Mouse (Mus musculus) kidney, embryonic 14.5 days (tissue): ENCODE results near the gene Hipk1. TPM values are rescaled to one million over a fixed set of nuclear protein-coding genes. Genes with fewer than 3 reads are reported as not detected.
"Not testable (repeated sequence)": the region's sequence is repeated elsewhere in the genome, so short reads cannot be mapped to it uniquely, and the experiment has no call there.

ENCODE experiments used
- ATAC-seq: fragments of 200-750 bp; cut with Nextera tagmentation; 2 replicates; pipeline ENCODE4 v1.8.0; 2017; ENCODE audit warnings: moderate number of reproducible peaks, mild to moderate bottlenecking, moderate TSS enrichment, moderate library complexity; ENCODE audit not compliant: low FRiP score, low TSS enrichment
- H3K27ac ChIP-seq: fragments of 300-500 bp; sonication (generic); 2 replicates; pipeline ENCODE4 v1.5.1; 2014; ENCODE audit warnings: low read depth, mild to moderate bottlenecking, low read length, moderate library complexity, mixed read lengths
- H3K27me3 ChIP-seq: fragments of 300-500 bp; sonication (generic); 2 replicates; pipeline ENCODE4 v1.6.1; 2014; ENCODE audit warnings: mild to moderate bottlenecking, low read length; ENCODE audit not compliant: control insufficient read depth, insufficient read depth
- H3K36me3 ChIP-seq: fragments of 300-500 bp; sonication (generic); 2 replicates; pipeline ENCODE4 v1.6.1; 2014; ENCODE audit warnings: low read length, mixed read lengths; ENCODE audit not compliant: control insufficient read depth, insufficient read depth
- H3K4me1 ChIP-seq: fragments of 300-500 bp; sonication (generic); 2 replicates; pipeline ENCODE4 v1.6.1; 2014; ENCODE audit warnings: low read length, mixed read lengths; ENCODE audit not compliant: control insufficient read depth, insufficient read depth
- H3K4me2 ChIP-seq: fragments of 300-500 bp; sonication (generic); replicated peaks from 2 replicates; pipeline ENCODE4 v1.6.1; 2014; ENCODE audit warnings: low read depth, mild to moderate bottlenecking, low read length
- H3K4me3 ChIP-seq: fragments of 300-500 bp; sonication (generic); 2 replicates; pipeline ENCODE4 v1.5.1; 2014; ENCODE audit warnings: mild to moderate bottlenecking, low read length
- H3K9ac ChIP-seq: fragments of 300-500 bp; sonication (generic); 2 replicates; pipeline ENCODE4 v1.6.1; 2014; ENCODE audit warnings: low read depth, mild to moderate bottlenecking, low read length, moderate library complexity
- H3K9me3 ChIP-seq: fragments of 300-500 bp; sonication (generic); 2 replicates; pipeline ENCODE4 v1.6.1; 2016; ENCODE audit warnings: low read length; ENCODE audit not compliant: control insufficient read depth
- WGBS: fragments of 180-500 bp; shearing (Covaris S2); extraction: QIAGEN DNeasy Blood & Tissue Kit; methylation state at CpG from one replicate; pipeline ENCODE4 v1.1.7; 2014; 5-methylcytosine and 5-hydroxymethylcytosine counted together
- polyA plus RNA-seq: library from polyadenylated mRNA; unstranded; fragments of >200 nt; fragmentation: Nextera tagmentation; extraction: Ambion mirVana; gene quantifications from 2 replicates; pipeline ENCODE4 v1.2.1, GENCODE M21; 2014

Hipk1 gene
- polyA plus RNA-seq, 1 experiment from 2014 or later = 19.0 TPM

DNA sequence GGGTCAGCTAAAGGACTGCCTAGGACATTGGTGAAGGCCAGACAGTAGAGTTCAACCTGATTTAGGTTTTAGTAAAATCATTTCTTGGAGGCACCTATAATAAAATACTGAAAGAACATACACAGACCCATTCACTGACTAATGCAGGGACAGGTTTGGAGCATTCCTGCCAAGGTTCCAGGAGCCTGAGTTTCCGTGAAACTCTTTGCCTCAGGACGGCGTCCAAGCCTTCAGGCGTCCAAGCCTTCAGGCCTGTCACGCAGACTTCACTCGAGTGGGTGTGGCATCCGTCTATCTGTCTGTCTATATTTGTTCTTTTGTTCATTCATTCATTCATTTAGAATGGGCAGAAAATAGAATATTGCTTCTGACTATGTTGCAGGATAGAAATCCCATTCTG, 39.8 kb upstream of the Hipk1 start:
- 84% methylated on average over 7 of the region's 7 CpGs for WGBS

GRCm38 (mm10) chr3:103830681-103831080, 39.3 kb upstream of the Hipk1 start:
- not testable (repeated sequence) for H3K4me1 ChIP-seq, H3K9ac ChIP-seq, H3K4me2 ChIP-seq, H3K27me3 ChIP-seq, H3K9me3 ChIP-seq, H3K27ac ChIP-seq, H3K4me3 ChIP-seq, H3K36me3 ChIP-seq, ATAC-seq
- WGBS = 68% methylated on average over 1 of the region's 1 CpGs

More for the DNA sequence above, 39.8 kb upstream of the Hipk1 start:
- Histone ChIP-seq H3K36me3 (no peaks in the 10 kb centered on the region), H3K4me2 (no peak overlapping the region), H3K4me3 (no peak overlapping the region), H3K4me1 (no peaks in the 10 kb centered on the region), H3K9ac (no peak overlapping the region), H3K9me3 (no peaks in the 10 kb centered on the region), H3K27me3 (no peaks in the 10 kb centered on the region), H3K27ac (no peak overlapping the region)
- ATAC-seq = no peak

GRCm38 (mm10) chr3:103829036-103829435, 37.7 kb upstream of the Hipk1 start:
- H3K4me3 ChIP-seq = no peak overlapping the region
- no peaks in the 10 kb centered on the region for H3K4me1 ChIP-seq
- H3K36me3 ChIP-seq = no peaks in the 10 kb centered on the region
- no peaks in the 10 kb centered on the region for H3K27me3 ChIP-seq
- no peak overlapping the region for H3K4me2 ChIP-seq
- no peak overlapping the region for H3K9ac ChIP-seq
- H3K9me3 ChIP-seq = no peaks in the 10 kb centered on the region
- 88% methylated on average over 3 of the region's 3 CpGs for WGBS
- ATAC-seq = no peak
- no peak overlapping the region for H3K27ac ChIP-seq

- no peak for ATAC-seq
- Histone ChIP-seq H3K4me2 (no peak overlapping the region), H3K9ac (no peak overlapping the region), H3K4me3 (no peak overlapping the region), H3K27ac (no peak overlapping the region), H3K36me3 (peaks cover 6% of the 10 kb centered on the region; the same call in 1 of the 2 replicates), H3K9me3 (no peaks in the 10 kb centered on the region), H3K27me3 (no peaks in the 10 kb centered on the region), H3K4me1 (no peaks in the 10 kb centered on the region)
These were observed 36.2 kb upstream of the Hipk1 start for GRCm38 (mm10) chr3:103827548-103827947.

DNA sequence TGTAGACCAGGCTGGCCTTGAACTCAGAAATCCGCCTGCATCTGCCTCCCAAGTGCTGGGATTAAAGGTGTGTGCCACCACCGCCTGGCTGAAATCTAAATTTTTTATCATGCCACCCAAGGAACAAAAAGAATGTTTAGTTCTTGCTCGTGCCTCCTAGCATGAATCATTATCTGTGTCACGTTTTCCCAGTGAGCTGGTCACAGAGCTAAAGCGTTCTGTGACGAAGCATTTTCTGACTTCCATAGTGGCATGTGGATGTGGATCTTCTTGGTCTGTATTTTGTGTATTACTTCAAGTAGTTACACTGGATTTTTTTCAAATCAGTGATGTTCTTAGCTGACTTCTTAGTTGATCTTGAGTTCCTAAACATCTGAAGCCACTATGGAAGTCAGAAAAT, 19.6 kb upstream of the Hipk1 start:
- no peak overlapping the region for H3K9ac ChIP-seq
- peaks cover 22% of the 10 kb centered on the region for H3K36me3 ChIP-seq
- H3K9me3 ChIP-seq = no peaks in the 10 kb centered on the region
- WGBS = 91% methylated on average over 6 of the region's 6 CpGs
- no peak overlapping the region for H3K4me2 ChIP-seq
- no peak overlapping the region for H3K4me3 ChIP-seq
- H3K27me3 ChIP-seq = no peaks in the 10 kb centered on the region
- H3K4me1 ChIP-seq = peaks cover 12% of the 10 kb centered on the region; the same call in 1 of the 2 replicates
- no peak overlapping the region for H3K27ac ChIP-seq
- no peak for ATAC-seq

DNA sequence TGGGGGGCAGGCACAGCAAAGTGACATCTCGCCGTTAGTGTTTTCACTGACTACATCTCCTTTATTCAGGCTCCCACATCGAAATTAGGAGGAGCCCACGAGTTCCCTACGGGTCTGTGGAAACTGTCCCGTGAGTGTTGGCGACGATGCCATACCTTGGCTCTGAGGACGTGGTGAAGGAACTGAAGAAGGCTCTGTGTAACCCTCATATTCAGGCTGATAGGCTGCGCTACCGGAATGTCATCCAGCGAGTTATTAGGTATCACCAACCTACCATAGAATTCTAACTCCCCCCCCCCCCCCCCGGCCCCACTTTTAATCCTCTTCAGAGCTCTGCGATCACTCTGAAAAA, 18.4 kb upstream of the Hipk1 start:
- H3K27me3 ChIP-seq = no peaks in the 10 kb centered on the region
- peak overlapping the region; percentile 90 for H3K27ac ChIP-seq
- peak overlapping the region; percentile 87 for H3K9ac ChIP-seq
- peaks cover 12% of the 10 kb centered on the region; the same call in 1 of the 2 replicates for H3K4me1 ChIP-seq
- WGBS = 4% methylated on average over 14 of the region's 14 CpGs
- ATAC-seq = peak; percentile 53; the same call in 1 of the 2 replicates
- peak overlapping the region; percentile 81 for H3K4me3 ChIP-seq
- H3K4me2 ChIP-seq = peak overlapping the region; percentile 73
- H3K36me3 ChIP-seq = peaks cover 22% of the 10 kb centered on the region
- no peaks in the 10 kb centered on the region for H3K9me3 ChIP-seq

DNA sequence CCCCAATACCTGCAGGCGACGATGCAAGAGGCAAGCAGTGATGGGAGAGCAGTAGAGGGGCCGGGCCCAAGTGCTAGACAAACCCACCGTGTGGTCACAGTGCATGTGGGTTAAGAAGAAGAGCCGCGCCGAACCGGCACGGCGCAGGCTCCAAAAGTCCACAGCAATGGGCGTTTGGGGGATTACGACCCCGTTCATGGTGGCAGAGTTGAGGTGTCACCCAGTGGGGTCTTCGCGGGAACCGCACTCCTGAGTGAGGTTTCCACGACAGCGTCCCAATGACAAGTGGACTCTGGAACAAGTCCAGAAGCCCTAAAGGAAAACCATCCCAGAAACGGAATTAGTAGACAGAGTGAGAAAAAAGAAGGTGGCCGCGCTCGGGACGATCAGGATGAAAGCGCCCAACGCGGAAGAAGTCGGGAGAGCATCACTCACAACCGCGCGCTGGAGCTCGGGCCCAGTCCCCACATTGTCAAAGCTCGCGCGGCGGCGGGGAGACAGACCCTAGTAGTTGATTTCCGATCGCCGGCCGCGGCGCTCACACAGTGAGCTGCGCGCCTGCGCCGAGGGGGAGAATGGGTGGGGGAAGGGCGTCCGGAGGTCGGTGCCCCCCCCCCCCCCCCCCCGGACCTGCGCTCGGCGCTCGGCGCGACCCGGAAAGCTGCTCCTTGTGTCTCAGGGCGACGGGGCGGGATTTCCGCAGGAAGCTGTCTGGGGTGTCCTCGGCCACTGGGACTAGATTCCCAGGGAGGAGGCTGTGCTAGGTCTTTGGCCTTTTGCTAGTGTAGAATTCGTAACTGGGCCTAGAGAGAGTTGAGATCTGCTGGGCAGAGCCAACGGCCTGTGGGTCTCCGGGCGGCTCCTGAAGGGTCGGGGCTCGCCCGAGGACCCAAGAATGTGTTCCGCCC, 17.8 kb upstream of the Hipk1 start, which contains the start of the genes Dclre1b, Ap4b1 and Gm43064:
Gene Dclre1b (minus strand): TSS at position 554 of the 908 bp plus-strand sequence.
Gene Ap4b1 (plus strand): TSS at position 630 of the 908 bp plus-strand sequence.
Gene Gm43064 (plus strand): TSS at position 683 of the 908 bp plus-strand sequence.
- peaks cover 12% of the 10 kb centered on the region; the same call in 1 of the 2 replicates for H3K4me1 ChIP-seq
- H3K27me3 ChIP-seq = no peaks in the 10 kb centered on the region
- H3K4me3 ChIP-seq = peak within 1 kb of the TSS; percentile 81
- peak; percentile 97 for ATAC-seq
- peak within 1 kb of the TSS; percentile 73 for H3K4me2 ChIP-seq
- H3K27ac ChIP-seq = peak within 1 kb of the TSS; percentile 90
- H3K36me3 ChIP-seq = peaks cover 25% of the 10 kb centered on the region
- under 1% methylated on average over 58 of the region's 70 CpGs for WGBS
- H3K9me3 ChIP-seq = no peaks in the 10 kb centered on the region
- peak within 1 kb of the TSS; percentile 87 for H3K9ac ChIP-seq

- H3K4me2 ChIP-seq = no peak overlapping the region
- no peak overlapping the region for H3K4me3 ChIP-seq
- no peaks in the 10 kb centered on the region for H3K9me3 ChIP-seq
- peaks cover 12% of the 10 kb centered on the region; the same call in 1 of the 2 replicates for H3K4me1 ChIP-seq
- H3K27ac ChIP-seq = no peak overlapping the region
- no peak for ATAC-seq
- H3K27me3 ChIP-seq = no peaks in the 10 kb centered on the region
- no peak overlapping the region for H3K9ac ChIP-seq
- peaks cover 37% of the 10 kb centered on the region for H3K36me3 ChIP-seq
- 91% methylated on average over 1 of the region's 1 CpGs for WGBS
These were observed 14.3 kb upstream of the Hipk1 start for GRCm38 (mm10) chr3:103805671-103806070.

DNA sequence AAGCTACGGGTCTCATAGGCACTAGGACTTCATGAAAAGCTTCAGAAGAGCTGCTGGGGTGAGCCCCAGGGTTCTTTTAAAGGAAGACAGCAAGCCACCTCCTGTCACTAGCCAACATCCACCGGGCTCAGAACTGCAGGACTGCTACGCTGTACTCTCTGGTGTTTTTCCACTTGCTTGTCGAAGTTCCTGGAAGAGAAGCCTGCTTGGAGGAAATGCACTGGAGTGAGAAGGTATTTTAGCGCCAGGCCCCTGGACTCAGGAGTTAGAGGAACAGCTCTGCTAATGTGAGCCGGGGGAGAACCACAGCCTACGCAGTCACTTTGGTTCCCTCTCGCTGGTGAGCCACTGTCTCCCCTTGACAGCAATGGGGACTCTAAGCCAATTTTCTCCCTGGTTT, 11.5 kb upstream of the Hipk1 start:
- H3K9ac ChIP-seq = no peak overlapping the region
- H3K4me3 ChIP-seq = no peak overlapping the region
- no peaks in the 10 kb centered on the region for H3K9me3 ChIP-seq
- WGBS = 80% methylated on average over 8 of the region's 8 CpGs
- H3K4me1 ChIP-seq = peaks cover under 1% of the 10 kb centered on the region; the same call in 1 of the 2 replicates
- H3K27me3 ChIP-seq = no peaks in the 10 kb centered on the region
- H3K4me2 ChIP-seq = no peak overlapping the region
- H3K36me3 ChIP-seq = peaks cover 37% of the 10 kb centered on the region
- peak overlapping the region; percentile 33; the same call in 1 of the 2 replicates for H3K27ac ChIP-seq
- ATAC-seq = no peak
